Mouse (Mus musculus) heart, postnatal 0 days (tissue): Measurements from ENCODE around the gene Fam135a.

ENCODE experiments used
- CTCF ChIP-seq: IDR thresholded peaks from 2 replicates; pipeline ENCODE4 v1.5.1; 2016; ENCODE audit warnings: antibody characterized with exemption, control low read depth, low read depth
- EP300 ChIP-seq: IDR thresholded peaks from 2 replicates; pipeline ENCODE4 v1.6.1; 2016; ENCODE audit warnings: antibody characterized with exemption, low read depth

- TF ChIP-seq CTCF (no peak), EP300 (no peak)
Measured at GRCm38 (mm10) chr1:24066706-24067105, 33.4 kb downstream of the Fam135a start.
